Mouse (Mus musculus) embryonic facial prominence, embryonic 15.5 days (tissue): ENCODE measurements at regions not wholly inside any gene's neighbourhood (a gene's known extent, or its start where the extent isn't known, plus 50 kb on each side); places are given as distances from the start of the nearest gene placed in this dataset.

Experiments
- ATAC-seq: fragments of 200-750 bp; cut with Nextera tagmentation; 2 replicates; pipeline ENCODE4 v1.8.0; 2017; ENCODE audit warnings: low read depth, moderate TSS enrichment; ENCODE audit not compliant: insufficient number of reproducible peaks, low FRiP score, low TSS enrichment
- H3K27ac ChIP-seq: fragments of 300-500 bp; sonication (generic); replicated peaks from 2 replicates; pipeline ENCODE4 v1.5.1; 2015; ENCODE audit warnings: mild to moderate bottlenecking, inconsistent platforms
- H3K27me3 ChIP-seq: fragments of 300-500 bp; sonication (generic); 2 replicates; pipeline ENCODE4 v1.6.1; 2015; ENCODE audit warnings: inconsistent platforms
- H3K36me3 ChIP-seq: fragments of 300-500 bp; sonication (generic); 2 replicates; pipeline ENCODE4 v1.6.1; 2015; ENCODE audit warnings: mild to moderate bottlenecking, inconsistent platforms
- H3K4me1 ChIP-seq: fragments of 300-500 bp; sonication (generic); 2 replicates; pipeline ENCODE4 v1.6.1; 2015; ENCODE audit warnings: inconsistent platforms
- H3K4me2 ChIP-seq: fragments of 300-500 bp; sonication (generic); replicated peaks from 2 replicates; pipeline ENCODE4 v1.6.1; 2015; ENCODE audit warnings: mild to moderate bottlenecking, inconsistent platforms
- H3K4me3 ChIP-seq: fragments of 300-500 bp; sonication (generic); replicated peaks from 2 replicates; pipeline ENCODE4 v1.5.1; 2015; ENCODE audit warnings: mild to moderate bottlenecking, inconsistent platforms
- H3K9ac ChIP-seq: fragments of 300-500 bp; sonication (generic); 2 replicates; pipeline ENCODE4 v1.6.1; 2015; ENCODE audit warnings: inconsistent platforms
- H3K9me3 ChIP-seq: fragments of 300-500 bp; sonication (generic); replicated peaks from 2 replicates; pipeline ENCODE4 v1.6.1; 2016; ENCODE audit warnings: inconsistent platforms
- WGBS: fragments of 180-500 bp; shearing (Covaris S2); methylation state at CpG from one replicate; pipeline ENCODE4 v1.1.7; 2015; 5-methylcytosine and 5-hydroxymethylcytosine counted together

DNA sequence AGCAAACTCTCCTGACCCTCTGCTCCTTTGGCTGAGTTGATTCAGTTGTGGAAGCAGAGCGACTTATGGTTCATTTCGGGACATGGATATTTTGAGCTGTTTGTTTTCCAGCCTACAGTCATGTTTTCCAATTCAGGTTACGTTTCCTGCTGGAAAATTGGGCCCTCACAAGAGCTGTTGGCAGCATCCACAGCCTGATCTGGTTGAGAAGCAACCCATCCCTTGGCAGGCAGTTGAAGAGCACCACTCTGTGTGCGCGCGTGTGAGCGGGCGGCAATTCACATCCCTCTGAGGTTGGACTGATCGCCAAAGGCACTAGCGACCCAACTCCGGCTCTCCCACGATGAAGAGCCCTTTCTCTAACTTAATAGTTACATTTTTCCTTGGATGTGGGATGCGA lies 457.1 kb downstream of the Tmem38b start:
- WGBS = 95% methylated on average over 13 of the region's 13 CpGs
- Histone ChIP-seq H3K4me1 (no peaks in the 10 kb centered on the region), H3K27ac (no peak overlapping the region), H3K36me3 (no peaks in the 10 kb centered on the region), H3K9me3 (no peaks in the 10 kb centered on the region), H3K9ac (no peak overlapping the region), H3K4me3 (no peak overlapping the region), H3K4me2 (no peak overlapping the region), H3K27me3 (no peaks in the 10 kb centered on the region)
- ATAC-seq = no peak

- Histone ChIP-seq H3K9ac (no peak overlapping the region), H3K4me1 (no peaks in the 10 kb centered on the region), H3K4me2 (no peak overlapping the region), H3K9me3 (no peaks in the 10 kb centered on the region), H3K27me3 (no peaks in the 10 kb centered on the region), H3K27ac (no peak overlapping the region), H3K36me3 (no peaks in the 10 kb centered on the region), H3K4me3 (no peak overlapping the region)
- 69% methylated on average over 1 of the region's 1 CpGs for WGBS
- no peak for ATAC-seq
Measured at GRCm38 (mm10) chr4:54313804-54314203, 488.0 kb downstream of the Tmem38b start.

DNA sequence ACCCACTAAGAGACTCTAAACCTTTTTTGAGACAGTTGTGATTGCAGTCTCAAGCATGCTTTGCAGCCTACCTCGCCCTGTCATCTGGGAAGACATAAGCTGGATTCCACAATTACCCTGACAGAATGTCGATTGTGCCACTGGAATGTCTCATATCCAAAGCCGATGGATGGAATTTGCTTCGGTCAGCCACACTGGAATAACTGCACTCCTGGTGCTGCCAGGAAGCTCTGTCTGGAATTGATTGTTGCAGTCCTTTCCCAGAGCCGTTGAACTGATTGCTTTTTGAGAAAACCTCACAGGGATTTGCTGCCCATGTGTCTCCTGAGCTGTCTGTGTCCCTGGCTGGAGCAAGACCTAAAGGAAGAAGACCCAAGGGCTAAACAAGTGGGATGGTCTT lies 499.0 kb downstream of the Tmem38b start:
- Histone ChIP-seq H3K4me1 (peaks cover 21% of the 10 kb centered on the region), H3K9me3 (no peaks in the 10 kb centered on the region), H3K27ac (peak overlapping the region; percentile 68), H3K4me3 (no peak overlapping the region), H3K36me3 (no peaks in the 10 kb centered on the region), H3K4me2 (peak overlapping the region; percentile 17; the same call in 1 of the 2 replicates), H3K27me3 (no peaks in the 10 kb centered on the region), H3K9ac (no peak overlapping the region)
- 23% methylated on average over 5 of the region's 5 CpGs for WGBS
- no peak for ATAC-seq

GRCm38 (mm10) chr4:54328273-54328672 lies 502.4 kb downstream of the Tmem38b start:
- no peak overlapping the region for H3K4me3 ChIP-seq
- no peaks in the 10 kb centered on the region for H3K36me3 ChIP-seq
- WGBS = 43% methylated on average over 5 of the region's 5 CpGs
- H3K27me3 ChIP-seq = no peaks in the 10 kb centered on the region
- no peak overlapping the region for H3K4me2 ChIP-seq
- no peaks in the 10 kb centered on the region for H3K9me3 ChIP-seq
- ATAC-seq = no peak
- H3K9ac ChIP-seq = no peak overlapping the region
- peak overlapping the region; percentile 12; the same call in 1 of the 2 replicates for H3K27ac ChIP-seq
- H3K4me1 ChIP-seq = peaks cover 34% of the 10 kb centered on the region

- Histone ChIP-seq H3K36me3 (no peaks in the 10 kb centered on the region), H3K27ac (peak overlapping the region; percentile 12; the same call in 1 of the 2 replicates), H3K9ac (no peak overlapping the region), H3K4me2 (no peak overlapping the region), H3K4me1 (peaks cover 34% of the 10 kb centered on the region), H3K27me3 (no peaks in the 10 kb centered on the region), H3K9me3 (no peaks in the 10 kb centered on the region), H3K4me3 (no peak overlapping the region)
- WGBS = 54% methylated on average over 17 of the region's 17 CpGs
- no peak for ATAC-seq
Measured at GRCm38 (mm10) chr4:54328711-54329427, 503.0 kb downstream of the Tmem38b start.

GRCm38 (mm10) chr4:54330686-54331085 lies 504.8 kb downstream of the Tmem38b start:
- no peak overlapping the region for H3K4me2 ChIP-seq
- 54% methylated on average over 3 of the region's 3 CpGs for WGBS
- H3K4me3 ChIP-seq = no peak overlapping the region
- peaks cover 25% of the 10 kb centered on the region for H3K4me1 ChIP-seq
- no peak overlapping the region for H3K9ac ChIP-seq
- H3K9me3 ChIP-seq = no peaks in the 10 kb centered on the region
- no peaks in the 10 kb centered on the region for H3K27me3 ChIP-seq
- H3K36me3 ChIP-seq = no peaks in the 10 kb centered on the region
- H3K27ac ChIP-seq = no peak overlapping the region
- no peak for ATAC-seq

- Histone ChIP-seq H3K9me3 (no peaks in the 10 kb centered on the region), H3K27ac (peak overlapping the region; percentile 71), H3K4me3 (no peak overlapping the region), H3K9ac (no peak overlapping the region), H3K4me1 (peaks cover 25% of the 10 kb centered on the region), H3K27me3 (no peaks in the 10 kb centered on the region), H3K4me2 (peak overlapping the region; percentile 30), H3K36me3 (no peaks in the 10 kb centered on the region)
- 17% methylated on average over 12 of the region's 12 CpGs for WGBS
- peak; percentile 63 for ATAC-seq
Measured at GRCm38 (mm10) chr4:54331588-54332211, 505.9 kb downstream of the Tmem38b start.

- Histone ChIP-seq H3K9ac (no peak overlapping the region), H3K4me3 (no peak overlapping the region), H3K36me3 (no peaks in the 10 kb centered on the region), H3K27ac (peak overlapping the region; percentile 71; the same call in 1 of the 2 replicates), H3K9me3 (no peaks in the 10 kb centered on the region), H3K4me2 (peak overlapping the region; percentile 30; the same call in 1 of the 2 replicates), H3K4me1 (peaks cover 25% of the 10 kb centered on the region), H3K27me3 (no peaks in the 10 kb centered on the region)
- 63% methylated on average over 7 of the region's 7 CpGs for WGBS
- ATAC-seq = no peak
Measured at GRCm38 (mm10) chr4:54332261-54332660, 506.4 kb downstream of the Tmem38b start.

DNA sequence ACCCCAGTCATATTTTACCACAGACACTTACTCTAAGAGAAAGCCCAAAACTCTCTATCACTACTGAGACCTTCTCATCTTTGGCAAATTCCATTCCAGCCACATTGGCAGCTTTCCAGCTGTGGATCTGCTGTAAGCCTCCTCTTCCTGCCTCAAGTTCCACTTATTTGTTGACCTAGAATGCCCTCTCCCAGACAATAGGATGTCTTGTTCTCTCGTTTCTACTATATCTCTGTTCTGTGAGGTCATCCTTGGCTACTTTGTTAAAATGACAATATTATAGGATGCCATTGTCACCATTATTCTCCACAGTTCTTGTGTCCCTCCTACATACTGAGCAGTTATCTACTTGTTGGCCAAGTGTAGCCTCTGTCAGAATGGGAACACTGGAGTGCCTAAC lies 512.7 kb downstream of the Tmem38b start:
- H3K27me3 ChIP-seq = no peaks in the 10 kb centered on the region
- H3K4me3 ChIP-seq = no peak overlapping the region
- WGBS = 36% methylated on average over 1 of the region's 1 CpGs
- H3K4me1 ChIP-seq = no peaks in the 10 kb centered on the region
- ATAC-seq = no peak
- no peaks in the 10 kb centered on the region for H3K36me3 ChIP-seq
- no peaks in the 10 kb centered on the region for H3K9me3 ChIP-seq
- no peak overlapping the region for H3K27ac ChIP-seq
- no peak overlapping the region for H3K9ac ChIP-seq
- H3K4me2 ChIP-seq = no peak overlapping the region

DNA sequence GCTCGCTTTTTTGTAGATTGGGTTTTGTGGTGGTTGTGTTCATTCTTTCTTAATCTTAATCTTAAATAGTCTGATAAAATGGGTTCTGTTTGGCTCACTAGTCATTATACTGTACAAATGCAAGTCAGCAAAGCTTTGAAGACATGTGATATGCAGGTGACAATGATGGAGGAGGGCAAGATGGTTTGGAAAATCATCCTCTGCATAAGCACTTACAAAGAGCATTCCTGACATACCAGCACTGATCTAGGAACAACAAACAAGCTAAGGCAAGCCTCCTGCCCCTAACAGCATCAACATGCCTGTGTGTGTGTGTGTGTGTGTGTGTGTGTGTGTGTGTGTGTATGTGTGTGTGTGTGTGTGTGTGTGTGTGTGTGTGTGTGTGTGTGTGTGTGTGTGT lies 514.3 kb downstream of the Tmem38b start:
- Histone ChIP-seq H3K4me2 (no peak overlapping the region), H3K27me3 (no peaks in the 10 kb centered on the region), H3K36me3 (no peaks in the 10 kb centered on the region), H3K4me3 (no peak overlapping the region), H3K9ac (no peak overlapping the region), H3K27ac (no peak overlapping the region), H3K4me1 (no peaks in the 10 kb centered on the region), H3K9me3 (no peaks in the 10 kb centered on the region)
- no peak for ATAC-seq
- 74% methylated on average over 1 of the region's 1 CpGs for WGBS

DNA sequence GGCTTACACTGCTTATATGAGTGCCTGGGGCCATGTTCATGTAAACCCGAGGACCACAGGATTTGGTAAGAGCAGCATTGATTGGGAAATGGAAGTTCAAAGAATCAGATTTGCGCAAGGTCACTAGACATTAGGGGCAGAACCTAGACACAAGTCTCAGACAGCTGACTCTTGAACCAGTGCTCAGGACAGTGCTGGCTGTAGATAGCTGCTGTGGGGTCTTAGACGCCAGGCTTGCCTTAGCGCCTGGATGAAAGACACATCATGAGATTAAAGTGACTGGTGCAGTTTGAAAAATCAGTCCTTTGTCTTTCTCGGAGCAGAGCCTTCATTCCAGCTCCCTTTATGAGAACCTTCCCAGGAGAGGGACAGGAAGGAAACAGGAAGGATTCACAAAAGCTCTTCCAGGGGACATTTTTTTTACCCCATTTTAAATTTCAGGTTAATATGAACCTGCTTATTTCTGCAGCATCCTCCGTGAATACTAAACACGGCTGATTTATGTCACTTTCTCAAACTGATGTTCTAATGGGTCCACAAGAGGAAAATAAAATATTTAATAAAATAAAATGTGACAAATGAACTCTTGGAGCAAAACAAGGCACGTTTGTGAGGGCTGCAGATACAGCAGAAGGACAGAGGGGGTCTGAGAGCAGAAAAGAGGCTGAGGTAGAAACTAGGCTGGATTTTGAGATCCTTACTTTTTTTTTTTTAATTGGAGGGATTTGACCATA lies 528.0 kb downstream of the Tmem38b start:
- Histone ChIP-seq H3K27ac (no peak overlapping the region), H3K4me3 (no peak overlapping the region), H3K9ac (no peak overlapping the region), H3K9me3 (no peaks in the 10 kb centered on the region), H3K27me3 (no peaks in the 10 kb centered on the region), H3K4me2 (no peak overlapping the region), H3K4me1 (no peaks in the 10 kb centered on the region), H3K36me3 (no peaks in the 10 kb centered on the region)
- no peak for ATAC-seq
- WGBS = 75% methylated on average over 8 of the region's 8 CpGs
